Mouse (Mus musculus) heart, postnatal 36 days (tissue): ENCODE data around the gene Tbc1d14. TPM values are rescaled to one million over a fixed set of nuclear protein-coding genes. Genes with fewer than 3 reads are reported as not detected.

Source experiments
- DNase-seq, 2 experiments: peaks; one replicate each; pipeline ENCODE4 v3.0.0; 2021 to 2022
- intact Hi-C: fragments of 180-260 bp; cut with DNase I; formaldehyde crosslinking; loops from one replicate; pipeline ENCODE4 v1.15.1; 2025
- total RNA-seq, 2 experiments: library from RNA; stranded (reverse); gene quantifications; 2 replicates each; pipeline ENCODE4 v1.2.3; 2021

Tbc1d14 gene
- total RNA-seq, 2 experiments from 2014 or later, result 13.7 to 14.2 TPM

- intact Hi-C loops, result loop anchor here (1.0 to 10.0 kb wide), 3 partner anchors 51 to 163 kb away; partner anchors contain the start of genes Bloc1s4 and Grpel1
- DNase-seq, result no peak
Observed at GRCm38 (mm10) chr5:36581259-36581923, 11.7 kb downstream of the Tbc1d14 start.

- intact Hi-C loops, result loop anchor here (5.0 to 10.0 kb wide), 2 partner anchors 118 to 165 kb away; partner anchors contain the start of genes Bloc1s4 and Grpel1
- no peak for DNase-seq
Observed at GRCm38 (mm10) chr5:36579967-36580366, 13.1 kb downstream of the Tbc1d14 start.

GRCm38 (mm10) chr5:36578982-36579381 is 14.1 kb downstream of the Tbc1d14 start:
- intact Hi-C loops, result no loop called here
- DNase-seq, result no peak

GRCm38 (mm10) chr5:36576457-36576856 is 16.6 kb downstream of the Tbc1d14 start:
- intact Hi-C loops, result no loop called here
- no peak for DNase-seq

- intact Hi-C loops, result no loop called here
- peak; percentile 55 to 61 for DNase-seq
Observed at GRCm38 (mm10) chr5:36575745-36576144, 17.3 kb downstream of the Tbc1d14 start.

GRCm38 (mm10) chr5:36575227-36575626 is 17.8 kb downstream of the Tbc1d14 start:
- DNase-seq, result peak; percentile 66 to 69
- intact Hi-C loops, result no loop called here

- intact Hi-C loops, result no loop called here
- peak; percentile 28 to 49 for DNase-seq
Observed at GRCm38 (mm10) chr5:36574147-36574870, 18.8 kb downstream of the Tbc1d14 start.

GRCm38 (mm10) chr5:36573354-36573753 is 19.7 kb downstream of the Tbc1d14 start:
- intact Hi-C loops, result no loop called here
- DNase-seq, result no peak

GRCm38 (mm10) chr5:36571371-36571770 is 21.7 kb downstream of the Tbc1d14 start:
- no peak for DNase-seq
- intact Hi-C loops, result no loop called here

- no peak for DNase-seq
- intact Hi-C loops, result no loop called here
Observed at GRCm38 (mm10) chr5:36570546-36571245, 22.4 kb downstream of the Tbc1d14 start.

GRCm38 (mm10) chr5:36570098-36570497 is 23.0 kb downstream of the Tbc1d14 start:
- intact Hi-C loops, result no loop called here
- DNase-seq, result no peak

- intact Hi-C loops, result no loop called here
- no peak for DNase-seq
Observed at GRCm38 (mm10) chr5:36568118-36568517, 25.0 kb downstream of the Tbc1d14 start.

GRCm38 (mm10) chr5:36567627-36568026 is 25.4 kb downstream of the Tbc1d14 start:
- DNase-seq, result no peak
- intact Hi-C loops, result no loop called here

GRCm38 (mm10) chr5:36564530-36564929 is 28.5 kb downstream of the Tbc1d14 start:
- intact Hi-C loops, result no loop called here
- no peak for DNase-seq

- no peak for DNase-seq
Observed at GRCm38 (mm10) chr5:36563741-36564140, 29.3 kb downstream of the Tbc1d14 start.

GRCm38 (mm10) chr5:36562791-36563445 is 30.2 kb downstream of the Tbc1d14 start:
- intact Hi-C loops, result no loop called here
- peak in 1 of 2 experiments; percentile 37 for DNase-seq

More at GRCm38 (mm10) chr5:36563741-36564140, 29.3 kb downstream of the Tbc1d14 start:
- intact Hi-C loops, result no loop called here

- intact Hi-C loops, result no loop called here
- DNase-seq, result no peak
Observed at GRCm38 (mm10) chr5:36561509-36561908, 31.6 kb downstream of the Tbc1d14 start.

- no peak for DNase-seq
- intact Hi-C loops, result no loop called here
Observed at GRCm38 (mm10) chr5:36560490-36560889, 32.6 kb downstream of the Tbc1d14 start.

- DNase-seq, result no peak
- intact Hi-C loops, result no loop called here
Observed at GRCm38 (mm10) chr5:36559510-36560235, 33.4 kb downstream of the Tbc1d14 start.

- no peak for DNase-seq
- intact Hi-C loops, result no loop called here
Observed at GRCm38 (mm10) chr5:36559106-36559505, 34.0 kb downstream of the Tbc1d14 start.
